Mouse (Mus musculus): ENCODE data around the gene Rab27a.

- TF ChIP-seq MAFK (IDR thresholded peaks at IDR 0.05; ENCODE audit: insufficient read depth, low read depth, low read length): no peak
- no peak for TF ChIP-seq ZNF384 (IDR thresholded peaks at IDR 0.05; ENCODE audit: low read depth, low read length)
- TF ChIP-seq CHD2 (IDR thresholded peaks at IDR 0.05; ENCODE audit: low read depth, low read length): no peak
- no peak for TF ChIP-seq HCFC1 (IDR thresholded peaks at IDR 0.05; ENCODE audit: borderline replicate concordance, insufficient read depth, low read length)
- TF ChIP-seq ZC3H11A (IDR thresholded peaks at IDR 0.05; ENCODE audit: borderline replicate concordance, low read depth, low read length): no peak
These were observed 23.6 kb downstream of the Rab27a start for GRCm38 (mm10) chr9:73068230-73068679.

All from ES-E14 (cell line).